Mouse (Mus musculus) CH12.LX (cell line): ENCODE data around the gene Mrps35.

Experiments used
- CTCF ChIP-seq, 2 experiments: IDR thresholded peaks in 1 of 2; conservative IDR thresholded peaks in 1 of 2; 2 replicates each; pipeline ENCODE4 v1.5.1; 2011 to 2012; ENCODE audit warnings: low read depth in 2 of 2, low read length in 2 of 2, improper control_type of control experiment in 1 of 2, inconsistent platforms in 1 of 2, mild to moderate bottlenecking in 1 of 2, moderate library complexity in 1 of 2
- POLR2A ChIP-seq: IDR thresholded peaks from 2 replicates; pipeline ENCODE4 v1.6.1; 2011; ENCODE audit warnings: low read depth, mild to moderate bottlenecking, improper control_type of control experiment, low read length
- TCF12 ChIP-seq: IDR thresholded peaks from 2 replicates; pipeline ENCODE4 v1.6.1; 2014; ENCODE audit warnings: low read depth, mild to moderate bottlenecking, inconsistent platforms, low read length, improper control_type of control experiment

- TF ChIP-seq TCF12 (no peak), POLR2A (no peak), CTCF (conservative IDR thresholded peaks at IDR 0.05 in 1 of 2, IDR thresholded peaks at IDR 0.05 in 1 of 2; ENCODE audit: low read depth in 2 of 2, low read length in 2 of 2) (no peak)
These were observed 19.5 kb downstream of the Mrps35 start for GRCm38 (mm10) chr6:147062034-147062433.
